Mouse (Mus musculus) liver, postnatal 0 days (tissue): ENCODE results near the gene Tmem30b.

Experiments
- CTCF ChIP-seq: sonication (generic); IDR thresholded peaks from 2 replicates; pipeline ENCODE4 v1.5.1; 2016; ENCODE audit warnings: antibody characterized with exemption, low read depth
- EP300 ChIP-seq: IDR thresholded peaks from 2 replicates; pipeline ENCODE4 v1.6.1; 2016; ENCODE audit warnings: antibody characterized with exemption, low read depth, mild to moderate bottlenecking

DNA sequence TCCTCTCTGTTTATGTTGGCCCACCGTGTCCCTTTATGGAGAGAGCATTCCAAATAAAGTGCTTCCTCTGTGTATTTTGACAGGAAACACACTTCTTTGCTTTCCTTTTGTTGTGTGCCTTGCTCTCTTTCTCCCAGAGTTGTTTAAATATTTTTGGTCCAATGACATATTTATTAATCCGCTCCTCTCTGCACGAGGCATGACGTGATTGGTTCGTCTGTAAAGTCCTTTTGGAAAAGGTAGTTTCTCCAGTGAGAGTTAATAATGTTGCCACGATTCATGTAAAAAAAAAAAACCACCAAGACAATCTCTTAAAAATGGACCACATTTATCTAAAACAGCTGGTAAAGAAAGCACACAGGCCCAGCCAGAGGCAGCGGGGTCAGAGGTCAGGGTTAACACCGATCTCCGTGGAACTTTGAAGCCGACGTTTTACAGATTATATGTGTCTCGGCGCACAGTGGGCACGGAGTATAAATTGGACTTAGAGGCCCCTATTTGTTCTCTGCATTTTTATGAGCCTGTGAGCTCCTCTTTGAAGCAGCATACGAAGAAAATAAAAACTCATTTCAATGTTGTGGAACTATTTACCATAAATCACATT lies 24.9 kb downstream of the Tmem30b start:
- TF ChIP-seq CTCF (no peak), EP300 (no peak)
